Mouse (Mus musculus) cerebellum, postnatal 14 days (tissue): ENCODE measurements around the gene Ear6.
"Not testable (repeated sequence)": the region's sequence is repeated elsewhere in the genome, so short reads cannot be mapped to it uniquely, and the experiment has no call there.

Experiments
- DNase-seq, 2 experiments: peaks; one replicate each; pipeline ENCODE4 v3.0.0; 2021; ENCODE audit warnings: mixed read lengths in 2 of 2

Ear6 gene

GRCm38 (mm10) chr14:51853399-51853798 lies at the start of gene Ear6:
Gene Ear6 (plus strand): TSS chr14:51853699.
- DNase-seq, result no peak

DNA sequence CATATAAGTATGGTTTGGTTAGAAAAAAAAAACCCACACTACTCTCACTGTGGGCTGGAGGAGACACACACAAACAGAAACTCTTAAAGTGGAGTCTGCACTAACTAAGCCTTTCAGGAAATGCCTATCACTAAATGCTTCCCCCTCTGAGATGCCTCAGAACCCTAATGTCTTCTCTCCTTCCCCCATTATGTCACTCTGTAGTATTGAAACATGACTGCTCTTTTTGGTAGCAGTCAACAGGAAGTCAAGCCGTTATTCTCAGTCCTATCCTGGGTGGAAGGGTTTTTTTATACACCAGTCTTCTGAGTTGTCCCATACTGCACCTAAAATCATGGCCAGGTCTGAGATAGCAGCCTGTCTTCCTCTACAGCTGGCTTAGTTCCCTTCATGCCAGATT lies 26.9 kb upstream of the Ear6 start:
- DNase-seq, result no peak

DNA sequence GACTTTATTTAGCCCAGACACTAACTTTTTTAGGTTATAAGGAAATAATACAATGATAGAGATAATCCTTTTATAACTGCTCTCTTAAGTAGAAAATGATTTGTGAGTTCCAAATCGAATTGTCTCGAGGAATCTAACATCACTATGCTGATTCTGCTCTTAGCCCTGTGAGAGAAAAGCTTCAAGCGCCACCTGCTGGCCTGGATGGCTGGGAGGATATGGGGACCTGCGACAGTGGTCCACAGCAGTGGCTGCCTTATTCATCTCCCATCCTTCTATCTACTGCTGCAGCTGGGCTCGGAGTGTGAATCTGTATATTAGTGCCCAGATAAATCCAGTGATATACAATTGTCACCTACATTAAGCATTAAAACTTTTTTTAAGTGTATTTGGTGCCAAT lies 25.7 kb upstream of the Ear6 start:
- DNase-seq, result peak; percentile 49 to 54

DNA sequence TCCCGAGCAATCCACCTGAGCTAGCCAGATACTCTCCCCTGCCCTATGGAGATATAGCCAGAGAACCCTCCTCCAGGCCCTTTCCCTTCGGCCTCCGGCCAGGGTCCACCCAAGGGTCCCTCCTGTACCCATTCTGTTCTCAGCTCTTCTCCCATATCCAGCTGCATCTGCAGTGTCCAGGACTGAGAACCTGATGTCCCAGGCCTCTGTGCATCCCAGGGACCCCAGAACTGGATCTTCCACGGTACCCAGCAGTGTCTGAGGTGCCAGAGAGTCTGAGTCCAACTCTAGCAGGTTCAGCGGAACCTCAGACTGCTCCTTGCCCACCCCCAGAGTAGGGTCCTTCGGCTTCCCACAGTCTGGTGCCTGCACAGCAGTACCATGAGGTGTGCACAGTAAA lies 24.3 kb upstream of the Ear6 start:
- DNase-seq, result no peak

GRCm38 (mm10) chr14:51838480-51838879 lies 15.0 kb upstream of the Ear6 start:
- peak; percentile 18 to 24 for DNase-seq

DNA sequence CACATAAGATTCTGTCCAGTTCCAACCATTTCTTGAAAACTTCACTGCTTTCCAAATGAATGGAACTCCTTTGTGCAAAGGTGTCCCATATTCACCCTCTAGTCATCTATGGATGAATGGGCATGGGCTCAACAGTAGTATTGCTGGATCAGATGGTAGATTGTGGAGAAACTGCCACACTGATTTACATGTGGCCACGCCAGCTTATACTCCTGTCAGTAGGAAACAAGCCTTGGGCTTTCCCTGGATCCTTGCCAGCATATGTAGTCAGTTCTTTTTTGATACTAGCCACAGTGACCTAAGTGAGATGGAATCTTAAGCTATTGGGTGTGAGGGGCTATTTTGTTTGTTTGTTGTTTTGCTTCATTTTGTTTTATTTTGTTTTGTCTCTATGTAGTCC lies 11.2 kb upstream of the Ear6 start:
- DNase-seq, result no peak

DNA sequence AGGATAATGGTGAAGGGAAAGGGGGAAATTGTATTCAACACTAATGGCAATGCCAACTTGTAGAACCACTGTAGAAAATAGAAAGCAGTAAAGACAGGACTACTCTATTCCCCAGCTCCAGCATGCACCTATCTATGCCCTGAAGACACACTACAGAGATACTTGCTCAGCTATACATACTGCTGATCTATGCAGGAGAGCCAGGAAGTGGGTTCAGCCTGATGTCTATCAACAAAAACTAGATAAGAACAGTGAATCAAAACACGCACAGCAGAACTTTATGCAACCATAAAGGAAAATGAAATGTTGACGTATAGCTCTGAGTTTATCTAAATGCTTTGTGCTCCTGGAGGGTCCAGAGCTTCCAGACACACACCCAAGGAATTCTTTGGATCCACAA lies 10.7 kb upstream of the Ear6 start:
- DNase-seq, result no peak

- no peak for DNase-seq
Observed at GRCm38 (mm10) chr14:51843882-51844281, 9.6 kb upstream of the Ear6 start.

GRCm38 (mm10) chr14:51846566-51846965 lies 6.9 kb upstream of the Ear6 start:
- no peak for DNase-seq

DNA sequence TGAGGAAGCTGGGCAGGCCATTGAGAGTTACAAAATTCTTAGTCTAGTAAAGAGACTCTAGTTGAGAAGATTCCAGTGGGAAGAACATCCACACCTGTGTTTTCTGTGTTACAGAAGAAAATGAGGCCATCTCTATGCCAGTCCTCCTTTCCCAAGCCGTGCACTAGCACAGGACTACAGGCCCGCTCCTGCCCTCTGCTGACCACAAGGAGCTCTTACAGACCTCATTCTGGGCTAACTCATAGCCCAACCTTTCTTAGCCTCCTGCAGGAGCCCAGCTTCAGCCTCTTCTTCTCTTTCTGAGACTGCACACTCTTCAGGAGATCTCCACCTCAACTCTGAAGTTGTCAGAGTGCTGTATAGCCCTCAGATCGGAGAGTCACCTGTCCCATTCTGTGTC lies 2.5 kb upstream of the Ear6 start:
- DNase-seq, result peak in 1 of 2 experiments; percentile 21

- not testable (repeated sequence) for DNase-seq
Observed at GRCm38 (mm10) chr14:51855280-51855679, 1.8 kb downstream of the Ear6 start.

- DNase-seq, result peak; percentile 22 to 33
Observed at GRCm38 (mm10) chr14:51863603-51864002, 10.1 kb downstream of the Ear6 start.

DNA sequence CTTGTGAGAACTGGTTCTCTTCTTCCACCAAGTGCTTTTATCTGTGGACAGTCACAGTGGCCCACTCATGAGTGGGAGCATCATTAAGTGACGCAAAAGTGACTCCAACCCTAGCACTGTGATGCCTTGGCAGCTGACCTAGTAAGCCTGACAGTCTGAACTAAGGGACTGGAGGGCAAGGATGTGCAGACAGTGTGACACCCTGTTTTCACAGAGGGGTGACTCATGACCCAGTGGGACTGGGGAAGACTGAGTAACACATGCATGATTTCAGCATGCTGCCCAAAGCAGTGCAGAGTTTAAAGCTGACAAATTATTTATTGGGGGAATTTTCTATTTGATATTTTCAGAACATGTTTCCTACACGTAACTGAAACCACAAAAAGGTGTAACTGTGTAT lies 17.3 kb downstream of the Ear6 start:
- DNase-seq, result no peak

- DNase-seq, result no peak
Observed at GRCm38 (mm10) chr14:51871741-51872140, 18.2 kb downstream of the Ear6 start.

DNA sequence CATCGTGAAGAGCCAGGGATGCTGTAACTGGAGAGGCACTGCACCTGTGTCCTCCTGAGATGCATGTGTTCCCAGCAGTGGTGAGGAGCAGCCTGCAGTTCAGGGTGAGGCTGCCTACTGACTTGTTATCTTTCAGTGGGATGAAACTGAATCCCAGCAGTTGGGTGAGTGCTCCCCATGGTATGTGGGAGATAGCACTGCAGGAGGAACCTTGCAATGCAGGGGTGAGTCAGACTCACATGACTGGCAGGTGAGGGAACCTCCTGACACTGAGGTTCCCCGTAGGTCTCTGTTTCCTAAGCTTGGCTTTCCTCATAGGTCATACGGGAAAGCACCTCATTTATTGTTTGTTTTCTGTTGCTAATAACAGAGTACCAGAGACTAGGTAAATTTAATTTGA lies 24.0 kb downstream of the Ear6 start:
- no peak for DNase-seq

DNA sequence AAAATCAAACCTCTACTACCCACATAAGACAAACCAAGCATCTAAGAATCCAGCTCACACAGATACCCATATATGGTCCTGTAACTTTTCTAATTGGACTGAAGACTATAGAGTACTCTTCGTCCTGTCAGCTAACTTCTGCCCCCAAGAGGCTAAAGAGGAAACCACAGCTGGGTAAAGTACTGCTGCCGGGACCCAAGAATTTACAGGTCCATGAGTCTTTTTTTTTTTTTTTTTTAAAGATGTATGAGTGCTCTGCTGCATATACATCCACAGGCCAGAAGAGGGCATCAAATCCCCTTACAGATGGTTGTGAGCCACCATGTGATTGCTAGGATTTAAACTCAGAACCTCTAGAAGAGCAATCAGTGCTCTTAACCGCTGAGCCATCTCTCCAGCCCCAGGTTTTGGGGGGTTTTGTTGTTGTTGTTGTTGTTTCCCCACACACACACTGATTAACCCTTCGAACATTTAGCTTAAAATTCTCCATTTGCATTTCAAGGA lies 30.1 kb downstream of the Ear6 start:
- DNase-seq, result peak; percentile 66 to 70

DNA sequence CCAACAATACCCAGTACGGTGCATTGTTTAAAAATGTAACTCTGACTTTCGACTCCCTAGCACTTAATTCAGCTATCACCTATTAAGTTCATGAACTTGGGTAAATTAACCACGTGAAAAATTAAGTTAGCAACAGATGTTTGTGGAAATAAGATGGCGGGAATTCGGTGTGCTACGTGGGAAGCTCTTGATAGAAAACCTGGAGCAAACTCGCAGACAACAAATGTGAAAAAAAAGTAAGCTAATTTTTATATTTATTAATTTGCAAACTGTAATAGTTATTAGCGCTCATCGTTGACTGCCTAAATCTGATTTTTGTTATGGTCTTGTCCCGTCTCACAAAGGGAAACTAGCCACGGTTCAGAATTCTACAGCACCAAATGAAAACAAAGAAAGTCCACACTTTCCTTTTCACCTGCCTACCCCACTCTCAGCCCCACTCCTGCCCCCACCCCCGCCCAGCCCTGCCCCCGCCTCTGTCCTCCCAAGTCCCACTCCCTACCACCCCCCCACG lies 30.6 kb downstream of the Ear6 start:
- peak in 1 of 2 experiments; percentile 20 for DNase-seq

- peak; percentile 95 to 96 for DNase-seq
Observed at GRCm38 (mm10) chr14:51884598-51885331, 31.3 kb downstream of the Ear6 start, which contains the start of gene Mettl17. Gene Mettl17 (plus strand): TSS chr14:51884842.

DNA sequence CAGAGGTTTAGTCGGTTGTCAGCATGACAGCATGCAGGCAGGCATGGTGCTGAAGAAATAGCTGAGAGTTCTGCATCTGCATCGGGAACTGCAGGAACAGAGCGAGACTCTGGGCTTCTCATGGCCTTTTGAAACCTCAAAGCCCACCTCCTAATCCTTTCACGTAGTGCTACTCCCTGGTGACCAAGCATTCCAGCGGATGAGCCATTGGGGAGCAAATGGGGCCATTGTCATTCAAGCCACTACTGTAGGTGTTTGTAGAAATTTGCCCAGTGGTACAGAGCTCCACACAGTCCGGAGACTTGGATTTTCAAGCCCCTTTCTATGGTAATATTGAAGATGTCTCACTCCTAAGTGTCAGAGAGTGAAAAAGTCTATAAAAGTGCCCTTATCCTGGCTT lies 32.6 kb downstream of the Ear6 start:
- DNase-seq, result no peak

- no peak for DNase-seq
Observed at GRCm38 (mm10) chr14:51889833-51890232, 36.3 kb downstream of the Ear6 start.

DNA sequence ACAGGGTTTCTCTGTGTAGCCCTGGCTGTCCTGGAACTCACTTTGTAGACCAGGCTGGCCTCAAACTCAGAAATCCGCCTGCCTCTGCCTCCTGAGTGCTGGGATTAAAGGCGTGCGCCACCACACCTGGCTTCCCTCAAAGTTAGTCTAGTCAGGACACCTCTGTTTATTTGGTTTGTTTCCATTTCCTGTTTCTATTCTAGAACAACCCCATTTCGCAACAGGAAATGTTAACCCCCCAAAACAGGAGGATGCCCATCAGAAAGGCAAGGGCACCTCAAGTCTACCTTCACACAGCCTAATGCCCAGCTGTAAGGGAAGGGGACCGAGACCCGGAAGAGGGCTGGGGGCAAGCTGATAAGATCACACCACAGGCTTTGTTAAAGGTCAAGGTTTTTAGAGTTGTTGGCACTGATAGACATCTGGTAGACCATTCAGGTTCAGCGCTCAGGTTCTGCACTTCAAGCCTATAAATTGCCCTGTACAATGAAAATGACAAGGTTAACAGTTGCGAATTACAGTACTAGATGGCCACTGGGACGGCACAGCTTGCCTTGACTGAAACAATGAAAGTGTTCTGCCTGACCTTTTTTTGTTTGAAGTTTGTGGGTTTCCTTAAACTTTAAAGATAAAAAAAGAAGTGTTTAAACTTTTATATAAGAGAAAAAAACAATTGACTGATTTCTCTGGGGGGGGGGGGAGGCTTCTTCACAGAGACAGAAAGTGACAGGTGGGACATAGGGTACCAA lies 38.9 kb downstream of the Ear6 start, which contains the start of gene Slc39a2:
Slc39a2 (plus strand) TSS at position 699 of the 749 bp plus-strand sequence.
- no peak for DNase-seq

DNA sequence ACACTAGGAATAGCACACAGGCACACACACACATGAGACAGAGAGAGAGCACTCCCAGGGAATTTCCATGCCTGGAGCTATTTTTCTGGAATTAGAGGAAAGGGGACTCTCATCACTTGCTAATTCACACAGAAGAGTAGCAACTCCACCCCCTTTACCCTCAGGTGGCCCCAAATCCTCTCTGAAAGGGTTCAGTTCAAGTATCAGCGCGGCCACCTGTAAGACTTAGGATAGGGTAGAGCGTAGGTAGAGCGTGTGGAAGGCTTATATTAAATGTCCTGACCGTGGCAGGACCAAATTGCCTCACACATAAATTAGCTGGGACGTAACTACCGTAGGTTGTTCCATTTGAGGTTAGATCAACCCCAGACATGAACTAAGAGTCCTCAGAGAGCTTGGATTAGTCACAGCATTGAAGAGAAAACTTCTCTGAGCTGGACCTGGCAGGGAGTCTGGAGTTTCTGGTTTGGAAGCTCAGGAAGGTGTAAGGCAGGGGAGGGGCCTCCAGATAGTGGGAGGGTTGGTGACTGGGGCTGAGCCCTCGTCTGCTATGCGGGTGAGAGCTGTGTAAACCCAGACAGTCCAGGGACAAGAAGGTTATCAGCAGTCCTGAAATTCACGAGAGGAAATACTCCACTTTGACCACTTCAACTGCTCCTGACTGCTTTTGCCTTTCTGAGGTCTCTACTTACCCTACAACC lies 39.7 kb downstream of the Ear6 start:
- DNase-seq, result no peak

- no peak for DNase-seq
Observed at GRCm38 (mm10) chr14:51893809-51894208, 40.3 kb downstream of the Ear6 start.
